Comparison of ENCODE assay signal across 10 mouse cellular contexts in the genomic region with DNA sequence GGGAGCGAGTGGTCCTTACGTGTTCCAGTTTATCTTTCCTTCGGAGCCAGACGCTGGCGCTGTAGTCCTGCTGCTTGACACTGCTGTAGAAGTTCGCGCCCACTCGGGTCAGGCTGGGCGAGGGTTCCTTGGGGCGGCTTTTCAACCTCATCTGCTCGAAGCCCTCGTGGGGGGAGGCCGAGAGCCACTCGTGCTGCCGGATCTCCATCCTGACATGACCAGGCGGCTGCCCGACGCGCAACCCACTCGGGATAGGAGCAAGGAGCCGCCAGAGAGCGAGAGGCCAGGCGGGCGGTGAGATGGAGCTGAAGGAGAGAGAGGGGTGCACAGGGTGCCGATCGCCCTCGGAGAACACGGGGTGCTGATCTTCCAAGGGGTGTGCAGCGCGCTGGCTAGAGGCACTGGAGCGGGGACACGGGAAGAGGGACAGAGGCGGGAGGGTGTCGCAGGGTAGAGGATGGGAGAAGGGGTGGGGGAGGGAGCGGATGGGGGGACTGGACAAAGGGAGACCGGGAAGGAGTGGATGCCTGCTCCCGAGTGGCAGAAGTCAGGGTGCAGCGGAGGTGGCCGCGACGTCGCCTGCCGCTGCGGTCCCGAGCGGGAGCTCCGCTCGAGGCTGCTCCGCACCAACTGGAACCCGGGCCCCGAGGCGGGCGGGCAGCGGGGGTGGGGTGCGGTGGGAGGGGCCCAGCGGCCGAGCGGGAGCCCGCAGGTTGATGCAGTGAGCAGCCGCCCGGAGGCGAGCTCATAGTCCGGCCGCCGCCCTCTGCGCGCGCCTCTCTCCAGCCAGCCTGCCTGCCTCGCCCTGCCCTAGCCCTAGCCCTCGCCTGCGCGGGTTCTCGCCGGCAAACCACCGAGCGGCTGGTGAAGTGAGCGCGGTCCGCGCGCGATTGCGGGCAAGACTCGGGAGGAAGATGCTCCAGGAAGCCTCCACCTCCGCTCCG. TPM values are rescaled to one million over a fixed set of nuclear protein-coding genes. Genes with fewer than 3 reads are reported as not detected.
DNase-seq lines count a peak whose midpoint lies in the region; ATAC-seq and TF ChIP-seq lines count a peak whose summit lies in the region.
"Had no signal": no experiment of that assay in that cellular context is flagged by ENCODE, and none has a peak within 500 bp of the region (broad histone marks: within the 10 kb centered on the region; RNA-seq: fewer than 3 reads in every experiment).

A gene (minus strand): TSS at position 646 of the 944 bp plus-strand sequence.

- H3K4me2 ChIP-seq in heart, embryonic 13.5 days = peak within 1 kb of the TSS; percentile 98
- peak within 1 kb of the TSS; percentile 90 for H3K4me2 ChIP-seq in midbrain, embryonic 15.5 days

- H3K9me3 ChIP-seq in E14TG2a.4 (ENCODE audit: low read length) = no peaks in the 10 kb centered on the region; the same call in 1 of the 2 replicates
- H3K9me3 ChIP-seq in heart, embryonic 13.5 days = no peaks in the 10 kb centered on the region
- no peaks in the 10 kb centered on the region for H3K9me3 ChIP-seq in midbrain, embryonic 15.5 days

- ATAC-seq in heart, embryonic 13.5 days (ENCODE audit: extremely low read depth, insufficient number of reproducible peaks, low FRiP score, low TSS enrichment) = peak; percentile 51
- peak; percentile 92 for ATAC-seq in midbrain, embryonic 15.5 days (replicated peaks)

- H3K4me1 ChIP-seq in E14TG2a.4 (replicated peaks; ENCODE audit: low read depth, low read length) = peaks cover 12% of the 10 kb centered on the region
- peaks cover 14% of the 10 kb centered on the region for H3K4me1 ChIP-seq in heart, embryonic 13.5 days
- peaks cover 21% of the 10 kb centered on the region for H3K4me1 ChIP-seq in midbrain, embryonic 15.5 days

- peaks cover 48% of the 10 kb centered on the region for H3K27me3 ChIP-seq in E14TG2a.4 (ENCODE audit: insufficient read depth, low read length)
- peaks cover 44% of the 10 kb centered on the region for H3K27me3 ChIP-seq in heart, embryonic 13.5 days (replicated peaks)
- no peaks in the 10 kb centered on the region for H3K27me3 ChIP-seq in midbrain, embryonic 15.5 days (replicated peaks)

- H3K36me3 ChIP-seq in E14TG2a.4 (ENCODE audit: insufficient read depth, low read length) = no peaks in the 10 kb centered on the region
- no peaks in the 10 kb centered on the region for H3K36me3 ChIP-seq in heart, embryonic 13.5 days
- no peaks in the 10 kb centered on the region for H3K36me3 ChIP-seq in midbrain, embryonic 15.5 days (replicated peaks)

- peak within 1 kb of the TSS; percentile 77 for H3K4me3 ChIP-seq in E14TG2a.4 (replicated peaks; ENCODE audit: low read length)
- H3K4me3 ChIP-seq in heart, embryonic 13.5 days = peak within 1 kb of the TSS; percentile 65
- H3K4me3 ChIP-seq in midbrain, embryonic 15.5 days = peak within 1 kb of the TSS; percentile 62
- H3K4me3 ChIP-seq: erythroblast, embryonic 14.5 days had no signal

- WGBS in heart, embryonic 13.5 days = under 1% methylated on average over 72 of the region's 86 CpGs
- under 1% methylated on average over 56 of the region's 86 CpGs for WGBS in midbrain, embryonic 15.5 days

- intact Hi-C loops in left cerebral cortex, postnatal 4 days (cut with DNase I) = no loop called here

- H3K9ac ChIP-seq in heart, embryonic 13.5 days = peak within 1 kb of the TSS; percentile 77
- peak within 1 kb of the TSS; percentile 68 for H3K9ac ChIP-seq in midbrain, embryonic 15.5 days

- no peak for TF ChIP-seq CTCF in E14TG2a.4 (conservative IDR thresholded peaks at IDR 0.05; ENCODE audit: low read length)

- H3K27ac ChIP-seq in heart, embryonic 13.5 days (replicated peaks) = no peak within 1 kb of the TSS
- H3K27ac ChIP-seq in midbrain, embryonic 15.5 days = peak within 1 kb of the TSS; percentile 66

- peak; percentile 10 for DNase-seq in adrenal gland, adult 2 months
- no peak for DNase-seq in adrenal gland, adult 18-20 months (ENCODE audit: low spot score in 2 of 2)
- DNase-seq in embryo, embryonic 10 days (ENCODE audit: low spot score) = peak; percentile 67
- DNase-seq in left cerebral cortex, postnatal 4 days = peak; percentile 61
- peak; percentile 47 for DNase-seq in yolk sac, embryonic 10.5 days (ENCODE audit: low spot score)

RNA-seq across cellular contexts. Expression of the gene that starts here (rescaled TPM):
- 1 to 10 TPM; 1.0 to 1.2 TPM for total RNA-seq in adrenal gland, adult 2 months (2021)
- polyA plus RNA-seq in adrenal gland, adult 2 months (2012; rRNA removed) = 0.12 and 0.38 TPM in 2 replicates
- 1 to 10 TPM in 1 of 2 experiments, under 1 TPM in 1; 0.67 to 1.2 TPM for total RNA-seq in adrenal gland, adult 18-20 months (2021)
- polyA plus RNA-seq in heart, embryonic 13.5 days (2015; fragmentation: Nextera tagmentation; extraction: Ambion mirVana) = 0.42 and 0.74 TPM in 2 replicates
- total RNA-seq in left cerebral cortex, postnatal 4 days (2021) = 1 to 10 TPM; 4.2 to 4.3 TPM
- 4.5 and 5.0 TPM in 2 replicates for polyA plus RNA-seq in midbrain, embryonic 15.5 days (2015; fragmentation: Nextera tagmentation; extraction: Ambion mirVana)
- total RNA-seq: neutrophil, adult 5-6 weeks had no signal
- polyA plus RNA-seq: erythroblast, embryonic 14.5 days had no signal

Comparison
In these comparisons a context has a peak if more than half of its experiments do, and no peak if none do; other contexts are left out.
1. DNase-seq: peak in adrenal gland, adult 2 months (single experiment), embryo, embryonic 10 days (single experiment), left cerebral cortex, postnatal 4 days (single experiment) and yolk sac, embryonic 10.5 days (single experiment); none in adrenal gland, adult 18-20 months (0 of 2).
2. Peak in ATAC-seq, H3K4me3 ChIP-seq, H3K9ac ChIP-seq and H3K4me2 ChIP-seq in heart, embryonic 13.5 days; RNA of the gene not detected or under 1 TPM.
3. Peak in every context shown above with its lines, with median percentiles within 50 percentile points of each other: H3K4me3 ChIP-seq.